Mouse (Mus musculus) hindbrain, embryonic 14.5 days (tissue): ENCODE results near the gene Chd2. TPM values are rescaled to one million over a fixed set of nuclear protein-coding genes. Genes with fewer than 3 reads are reported as not detected.

ENCODE experiments used
- ATAC-seq: fragments of 200-750 bp; cut with Nextera tagmentation; 2 replicates; pipeline ENCODE4 v1.8.0; 2017; ENCODE audit warnings: moderate number of reproducible peaks, mild to moderate bottlenecking, moderate TSS enrichment, moderate library complexity; ENCODE audit not compliant: low FRiP score
- DNase-seq: peaks from one replicate; pipeline ENCODE4 v3.0.0-alpha.2; 2015; ENCODE audit warnings: low spot score
- H3K27ac ChIP-seq: fragments of 300-500 bp; sonication (generic); 2 replicates; pipeline ENCODE4 v1.5.1; 2014; ENCODE audit warnings: mild to moderate bottlenecking, moderate library complexity
- H3K27me3 ChIP-seq: fragments of 300-500 bp; sonication (generic); 2 replicates; pipeline ENCODE4 v1.6.1; 2014; ENCODE audit warnings: mild to moderate bottlenecking, low read length, mixed read lengths; ENCODE audit not compliant: control insufficient read depth, insufficient read depth
- H3K36me3 ChIP-seq: fragments of 300-500 bp; sonication (generic); replicated peaks from 2 replicates; pipeline ENCODE4 v1.6.1; 2014; ENCODE audit not compliant: control insufficient read depth, insufficient read depth
- H3K4me1 ChIP-seq: fragments of 300-500 bp; sonication (generic); replicated peaks from 2 replicates; pipeline ENCODE4 v1.6.1; 2014; ENCODE audit warnings: antibody characterized with exemption, low read length, mixed read lengths; ENCODE audit not compliant: control insufficient read depth, insufficient read depth
- H3K4me2 ChIP-seq: fragments of 300-500 bp; sonication (generic); replicated peaks from 2 replicates; pipeline ENCODE4 v1.6.1; 2014; ENCODE audit warnings: mild to moderate bottlenecking, moderate library complexity
- H3K4me3 ChIP-seq: fragments of 300-500 bp; sonication (generic); replicated peaks from 2 replicates; pipeline ENCODE4 v1.5.1; 2014; ENCODE audit warnings: mild to moderate bottlenecking, low read length
- H3K9ac ChIP-seq: fragments of 300-500 bp; sonication (generic); 2 replicates; pipeline ENCODE4 v1.6.1; 2014
- H3K9me3 ChIP-seq: fragments of 300-500 bp; sonication (generic); 2 replicates; pipeline ENCODE4 v1.6.1; 2016; ENCODE audit warnings: low read length; ENCODE audit not compliant: control insufficient read depth
- WGBS: fragments of 180-500 bp; shearing (Covaris S2); extraction: QIAGEN DNeasy Blood & Tissue Kit; methylation state at CpG from one replicate; pipeline ENCODE4 v1.1.7; 2014; 5-methylcytosine and 5-hydroxymethylcytosine counted together
- polyA plus RNA-seq: library from polyadenylated mRNA; unstranded; fragments of >200 nt; fragmentation: Nextera tagmentation; extraction: Ambion mirVana; gene quantifications from 2 replicates; pipeline ENCODE4 v1.2.1, GENCODE M21; 2014

Chd2 gene
- polyA plus RNA-seq, 1 experiment from 2014 or later, result 42.3 TPM

- Histone ChIP-seq H3K4me1 (peaks cover 54% of the 10 kb centered on the region), H3K4me2 (peak overlapping the region; percentile 95), H3K4me3 (peak overlapping the region; percentile 45), H3K27me3 (no peaks in the 10 kb centered on the region), H3K9me3 (no peaks in the 10 kb centered on the region), H3K36me3 (peaks cover 2% of the 10 kb centered on the region; the same call in 1 of the 2 replicates), H3K9ac (peak overlapping the region; percentile 65), H3K27ac (peak overlapping the region; percentile 88)
- no peak for ATAC-seq
- DNase-seq, result no peak
- WGBS, result 72% methylated on average over 2 of the region's 2 CpGs
These were observed 5.1 kb downstream of the Chd2 start for GRCm38 (mm10) chr7:73536579-73536978.

- ATAC-seq, result no peak
These were observed 5.8 kb downstream of the Chd2 start for GRCm38 (mm10) chr7:73535861-73536200.

GRCm38 (mm10) chr7:73534937-73535860 lies 6.4 kb downstream of the Chd2 start:
- ATAC-seq (no peak), DNase-seq (no peak)
- peak overlapping the region; percentile 45; the same call in 1 of the 2 replicates for H3K27ac ChIP-seq
- no peak overlapping the region for H3K9ac ChIP-seq
- peaks cover 53% of the 10 kb centered on the region for H3K4me1 ChIP-seq
- H3K4me3 ChIP-seq, result no peak overlapping the region
- H3K4me2 ChIP-seq, result no peak overlapping the region
- no peaks in the 10 kb centered on the region for H3K27me3 ChIP-seq
- 84% methylated on average over 2 of the region's 2 CpGs for WGBS
- no peaks in the 10 kb centered on the region for H3K9me3 ChIP-seq
- H3K36me3 ChIP-seq, result peaks cover 2% of the 10 kb centered on the region; the same call in 1 of the 2 replicates

More at GRCm38 (mm10) chr7:73535861-73536200, 5.8 kb downstream of the Chd2 start:
- H3K4me2 ChIP-seq, result no peak overlapping the region
- H3K4me1 ChIP-seq, result peaks cover 53% of the 10 kb centered on the region
- H3K9ac ChIP-seq, result no peak overlapping the region
- WGBS, result 78% methylated on average over 4 of the region's 4 CpGs
- no peak overlapping the region for H3K4me3 ChIP-seq
- peak overlapping the region; percentile 45; the same call in 1 of the 2 replicates for H3K27ac ChIP-seq
- peaks cover 2% of the 10 kb centered on the region; the same call in 1 of the 2 replicates for H3K36me3 ChIP-seq
- DNase-seq, result no peak
- no peaks in the 10 kb centered on the region for H3K27me3 ChIP-seq
- no peaks in the 10 kb centered on the region for H3K9me3 ChIP-seq

- H3K9ac ChIP-seq, result no peak overlapping the region; the same call in 1 of the 2 replicates
- WGBS, result 63% methylated on average over 2 of the region's 2 CpGs
- no peaks in the 10 kb centered on the region for H3K9me3 ChIP-seq
- ATAC-seq (no peak), DNase-seq (no peak)
- peaks cover 51% of the 10 kb centered on the region for H3K4me1 ChIP-seq
- no peaks in the 10 kb centered on the region for H3K27me3 ChIP-seq
- H3K4me2 ChIP-seq, result no peak overlapping the region
- H3K36me3 ChIP-seq, result peaks cover 6% of the 10 kb centered on the region; the same call in 1 of the 2 replicates
- no peak overlapping the region for H3K27ac ChIP-seq
- no peak overlapping the region for H3K4me3 ChIP-seq
These were observed 8.2 kb downstream of the Chd2 start for GRCm38 (mm10) chr7:73533457-73533856.

GRCm38 (mm10) chr7:73532916-73533315 lies 8.7 kb downstream of the Chd2 start:
- H3K9me3 ChIP-seq, result no peaks in the 10 kb centered on the region
- H3K27me3 ChIP-seq, result no peaks in the 10 kb centered on the region
- DNase-seq (no peak), ATAC-seq (no peak)
- no peak overlapping the region for H3K27ac ChIP-seq
- H3K9ac ChIP-seq, result no peak overlapping the region; the same call in 1 of the 2 replicates
- H3K4me2 ChIP-seq, result no peak overlapping the region
- peaks cover 48% of the 10 kb centered on the region for H3K4me1 ChIP-seq
- no peak overlapping the region for H3K4me3 ChIP-seq
- peaks cover 6% of the 10 kb centered on the region; the same call in 1 of the 2 replicates for H3K36me3 ChIP-seq
- WGBS, result 79% methylated on average over 3 of the region's 3 CpGs

- Histone ChIP-seq H3K9me3 (no peaks in the 10 kb centered on the region), H3K4me2 (no peak overlapping the region), H3K9ac (no peak overlapping the region), H3K4me1 (peaks cover 47% of the 10 kb centered on the region), H3K36me3 (peaks cover 6% of the 10 kb centered on the region; the same call in 1 of the 2 replicates), H3K27ac (peak overlapping the region; percentile 29; the same call in 1 of the 2 replicates), H3K27me3 (no peaks in the 10 kb centered on the region), H3K4me3 (no peak overlapping the region)
- DNase-seq (no peak), ATAC-seq (no peak)
- WGBS, result 70% methylated on average over 3 of the region's 3 CpGs
These were observed 9.5 kb downstream of the Chd2 start for GRCm38 (mm10) chr7:73532139-73532538.

GRCm38 (mm10) chr7:73531506-73532093 lies 10.0 kb downstream of the Chd2 start:
- Histone ChIP-seq H3K4me1 (peaks cover 42% of the 10 kb centered on the region), H3K36me3 (peaks cover 6% of the 10 kb centered on the region; the same call in 1 of the 2 replicates), H3K27ac (peak overlapping the region; percentile 29), H3K4me3 (no peak overlapping the region), H3K27me3 (no peaks in the 10 kb centered on the region), H3K4me2 (no peak overlapping the region), H3K9me3 (no peaks in the 10 kb centered on the region), H3K9ac (peak overlapping the region; percentile 40; the same call in 1 of the 2 replicates)
- WGBS, result 79% methylated on average over 7 of the region's 7 CpGs
- ATAC-seq (no peak), DNase-seq (no peak)

- Histone ChIP-seq H3K9ac (no peak overlapping the region), H3K4me3 (no peak overlapping the region), H3K27me3 (no peaks in the 10 kb centered on the region), H3K27ac (peak overlapping the region; percentile 23; the same call in 1 of the 2 replicates), H3K36me3 (peaks cover 6% of the 10 kb centered on the region; the same call in 1 of the 2 replicates), H3K9me3 (no peaks in the 10 kb centered on the region), H3K4me2 (no peak overlapping the region), H3K4me1 (peaks cover 36% of the 10 kb centered on the region)
- DNase-seq (no peak), ATAC-seq (no peak)
- 90% methylated on average over 5 of the region's 5 CpGs for WGBS
These were observed 10.8 kb downstream of the Chd2 start for GRCm38 (mm10) chr7:73530846-73531245.

GRCm38 (mm10) chr7:73530164-73530563 lies 11.5 kb downstream of the Chd2 start:
- WGBS, result 94% methylated on average over 5 of the region's 5 CpGs
- Histone ChIP-seq H3K27me3 (no peaks in the 10 kb centered on the region), H3K4me1 (peaks cover 29% of the 10 kb centered on the region), H3K4me2 (no peak overlapping the region), H3K36me3 (peaks cover 5% of the 10 kb centered on the region; the same call in 1 of the 2 replicates), H3K4me3 (no peak overlapping the region), H3K9me3 (no peaks in the 10 kb centered on the region), H3K9ac (no peak overlapping the region), H3K27ac (no peak overlapping the region)
- no peak for DNase-seq
- ATAC-seq, result no peak
